Comparison of ENCODE assay signal across 24 mouse cellular contexts in the genomic region with DNA sequence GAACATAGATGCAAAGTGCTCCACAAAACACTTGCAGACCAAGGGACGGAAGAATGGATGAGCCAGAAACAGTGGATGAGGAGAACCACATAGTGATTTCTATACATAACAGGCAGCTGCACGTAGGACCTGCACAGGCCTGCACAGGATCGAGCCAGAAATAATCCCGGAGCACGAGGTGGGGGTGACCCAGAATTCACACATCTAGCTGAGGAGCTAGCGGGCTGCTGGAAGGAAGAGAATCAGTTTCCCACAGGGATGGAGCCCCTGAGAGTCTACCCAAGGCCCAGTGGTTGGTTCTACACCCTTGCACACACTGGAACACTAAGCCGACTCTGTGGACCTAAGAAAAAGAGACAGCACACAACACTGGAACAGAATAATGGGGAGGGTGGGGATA. TPM values are rescaled to one million over a fixed set of nuclear protein-coding genes. Genes with fewer than 3 reads are reported as not detected.
DNase-seq lines count a peak whose midpoint lies in the region; ATAC-seq lines count a peak whose summit lies in the region.
"Had no signal": no experiment of that assay in that cellular context is flagged by ENCODE, and none has a peak within 500 bp of the region (broad histone marks: within the 10 kb centered on the region; RNA-seq: fewer than 3 reads in every experiment).

No protein-coding gene starts in this region.

- H3K4me2 ChIP-seq in intestine, embryonic 14.5 days (ENCODE audit: low read length): no peak overlapping the region
- H3K4me2 ChIP-seq in intestine, embryonic 16.5 days (ENCODE audit: low read depth, low read length): no peak overlapping the region

- H3K36me3 ChIP-seq in intestine, embryonic 14.5 days (ENCODE audit: control insufficient read depth, insufficient read depth, low read length): no peaks in the 10 kb centered on the region
- no peaks in the 10 kb centered on the region for H3K36me3 ChIP-seq in intestine, embryonic 16.5 days (ENCODE audit: control insufficient read depth, insufficient read depth, low read length)
- H3K36me3 ChIP-seq: G1E had no signal

- no peak overlapping the region for H3K4me3 ChIP-seq in intestine, embryonic 14.5 days (ENCODE audit: low read depth, low read length)
- no peak overlapping the region for H3K4me3 ChIP-seq in intestine, embryonic 16.5 days (ENCODE audit: low read length)

- ATAC-seq in intestine, embryonic 14.5 days (replicated peaks; ENCODE audit: low FRiP score, low TSS enrichment, low read depth): no peak
- ATAC-seq in intestine, embryonic 16.5 days: no peak
- ATAC-seq: activated CD4-positive, CD25-positive, alpha-beta regulatory T cell, adult 4 months; CD4-positive, CD25-positive, alpha-beta regulatory T cell, adult 4 months; Patski had no signal

- H3K27ac ChIP-seq in intestine, embryonic 14.5 days (ENCODE audit: low read depth): no peak overlapping the region
- no peak overlapping the region for H3K27ac ChIP-seq in intestine, embryonic 16.5 days (ENCODE audit: low read length)

- no peaks in the 10 kb centered on the region for H3K4me1 ChIP-seq in intestine, embryonic 14.5 days (replicated peaks; ENCODE audit: control insufficient read depth, insufficient read depth, low read length)
- no peaks in the 10 kb centered on the region for H3K4me1 ChIP-seq in intestine, embryonic 16.5 days (ENCODE audit: control insufficient read depth, insufficient read depth, low read length)

- no peak overlapping the region for H3K9ac ChIP-seq in intestine, embryonic 14.5 days (ENCODE audit: low read length)
- H3K9ac ChIP-seq in intestine, embryonic 16.5 days (ENCODE audit: low read depth, low read length): no peak overlapping the region

- peak; percentile 76 for DNase-seq in heart, adult 11 months
- DNase-seq in heart, adult 8-10 months (ENCODE audit: low spot score): no peak
- DNase-seq in intestine, embryonic 14.5 days (ENCODE audit: low spot score): peak; percentile 27
- DNase-seq: adrenal gland, adult 2 months; adrenal gland, adult 8-10 months; adrenal gland, postnatal 10 days; adrenal gland, postnatal 14 days; adrenal gland, postnatal 25 days; adrenal gland, postnatal 36 days; B cell, adult 2 months; cerebellum, adult 11 months; cerebellum, adult 11-12 months; cerebellum, adult 18-20 months had no signal

- H3K9me3 ChIP-seq in intestine, embryonic 14.5 days (ENCODE audit: control insufficient read depth, low read length): no peaks in the 10 kb centered on the region
- 0 out of 2 replicates have a peak, but pooled peaks cover 2% of the 10 kb centered on the region for H3K9me3 ChIP-seq in intestine, embryonic 16.5 days (ENCODE audit: control insufficient read depth, low read length)

- H3K27me3 ChIP-seq in intestine, embryonic 14.5 days (replicated peaks; ENCODE audit: control insufficient read depth, insufficient read depth, low read length): no peaks in the 10 kb centered on the region
- H3K27me3 ChIP-seq in intestine, embryonic 16.5 days (replicated peaks; ENCODE audit: control insufficient read depth, insufficient read depth, low read length): no peaks in the 10 kb centered on the region

- WGBS in intestine, embryonic 14.5 days: 89% methylated on average over 7 of the region's 7 CpGs
- WGBS in intestine, embryonic 16.5 days: 85% methylated on average over 7 of the region's 7 CpGs

RNA-seq across cellular contexts. Expression of a gene that starts 18.5 kb away (rescaled TPM):
- total RNA-seq in heart, adult 8-10 months (2022): not detected
- polyA plus RNA-seq in intestine, embryonic 14.5 days (2014; fragmentation: Nextera tagmentation; extraction: Ambion mirVana): not detected in 2 replicates
- polyA plus RNA-seq in intestine, embryonic 16.5 days (2015; fragmentation: Nextera tagmentation; extraction: Ambion mirVana): not detected in 2 replicates
- total RNA-seq: adrenal gland, adult 18-20 months; adrenal gland, adult 2 months; adrenal gland, adult 8-10 months; adrenal gland, postnatal 10 days; adrenal gland, postnatal 14 days; adrenal gland, postnatal 25 days; adrenal gland, postnatal 36 days; adrenal gland, postnatal 4 days; CH12.LX; G1E; MEL had no signal
- polyA plus RNA-seq: activated CD4-positive, CD25-positive, alpha-beta regulatory T cell, adult 4 months; adrenal gland, adult 2 months; brain, embryonic 14.5 days; C2C12; CD4-positive, CD25-positive, alpha-beta regulatory T cell, adult 4 months; G1E; Patski had no signal

RNA-seq across cellular contexts. Expression of a gene that starts 32.5 kb away (rescaled TPM):
- not detected for total RNA-seq in heart, adult 8-10 months (2022)
- not detected in 2 replicates for polyA plus RNA-seq in intestine, embryonic 14.5 days (2014; fragmentation: Nextera tagmentation; extraction: Ambion mirVana)
- not detected in 2 replicates for polyA plus RNA-seq in intestine, embryonic 16.5 days (2015; fragmentation: Nextera tagmentation; extraction: Ambion mirVana)
- total RNA-seq: adrenal gland, adult 18-20 months; adrenal gland, adult 2 months; adrenal gland, adult 8-10 months; adrenal gland, postnatal 10 days; adrenal gland, postnatal 14 days; adrenal gland, postnatal 25 days; adrenal gland, postnatal 36 days; adrenal gland, postnatal 4 days; CH12.LX; G1E; MEL had no signal
- polyA plus RNA-seq: activated CD4-positive, CD25-positive, alpha-beta regulatory T cell, adult 4 months; adrenal gland, adult 2 months; brain, embryonic 14.5 days; C2C12; CD4-positive, CD25-positive, alpha-beta regulatory T cell, adult 4 months; G1E; Patski had no signal

RNA-seq across cellular contexts. Expression of a gene that starts 40.8 kb away (rescaled TPM):
- not detected for total RNA-seq in heart, adult 8-10 months (2022)
- polyA plus RNA-seq in intestine, embryonic 14.5 days (2014; fragmentation: Nextera tagmentation; extraction: Ambion mirVana): not detected in 2 replicates
- not detected in 2 replicates for polyA plus RNA-seq in intestine, embryonic 16.5 days (2015; fragmentation: Nextera tagmentation; extraction: Ambion mirVana)
- total RNA-seq: adrenal gland, adult 18-20 months; adrenal gland, adult 2 months; adrenal gland, adult 8-10 months; adrenal gland, postnatal 10 days; adrenal gland, postnatal 14 days; adrenal gland, postnatal 25 days; adrenal gland, postnatal 36 days; adrenal gland, postnatal 4 days; CH12.LX; MEL had no signal
- polyA plus RNA-seq: activated CD4-positive, CD25-positive, alpha-beta regulatory T cell, adult 4 months; adrenal gland, adult 2 months; brain, embryonic 14.5 days; C2C12; CD4-positive, CD25-positive, alpha-beta regulatory T cell, adult 4 months; G1E; Patski had no signal
